Mouse (Mus musculus): ENCODE measurements around the gene Rab3b. TPM values are rescaled to one million over a fixed set of nuclear protein-coding genes. Genes with fewer than 3 reads are reported as not detected.
"Not testable (repeated sequence)": the region's sequence is repeated elsewhere in the genome, so short reads cannot be mapped to it uniquely, and the experiment has no call there.

Gene Rab3b
- total RNA-seq, 2 experiments from 2014 or later: 45.4 to 50.2 TPM

DNA sequence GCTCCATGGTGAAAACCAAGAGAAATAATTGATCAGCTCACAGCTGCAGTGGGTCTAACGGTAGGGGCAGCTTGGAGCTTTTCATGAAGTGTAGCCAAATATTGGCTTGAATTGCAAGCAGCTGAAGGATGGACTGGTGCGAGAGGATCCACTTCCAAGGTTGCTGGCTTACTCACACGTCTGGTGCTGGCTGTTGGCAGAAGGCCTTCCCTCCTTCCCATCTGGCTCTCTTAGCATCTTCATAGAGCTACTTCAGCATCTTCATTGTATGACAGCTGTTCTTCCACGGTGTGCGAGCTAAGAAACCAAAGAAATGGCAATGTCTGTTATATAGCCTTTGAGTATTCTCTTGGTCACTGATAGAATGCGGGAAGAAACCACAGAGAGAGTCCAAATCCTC is 12.0 kb downstream of the Rab3b start:
- no peak for DNase-seq

DNA sequence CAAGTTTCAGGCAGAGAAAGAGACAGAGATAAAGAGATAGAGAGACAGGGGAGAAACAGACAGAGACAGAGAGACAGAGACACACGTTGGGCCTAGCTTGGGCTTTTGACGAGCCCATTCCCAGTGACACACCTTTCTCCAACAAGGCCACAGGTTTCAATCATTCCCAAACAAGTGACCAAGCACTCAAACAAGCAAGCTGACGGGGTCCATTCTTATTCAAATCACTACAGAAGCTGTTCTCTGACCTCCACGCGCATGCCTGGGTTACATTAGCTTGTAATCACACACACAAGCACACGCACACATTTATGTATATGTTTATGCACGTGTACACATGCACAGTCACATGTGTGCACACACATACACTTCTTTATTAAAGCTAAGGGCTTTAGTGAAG is 21.6 kb downstream of the Rab3b start:
- DNase-seq: no peak

DNA sequence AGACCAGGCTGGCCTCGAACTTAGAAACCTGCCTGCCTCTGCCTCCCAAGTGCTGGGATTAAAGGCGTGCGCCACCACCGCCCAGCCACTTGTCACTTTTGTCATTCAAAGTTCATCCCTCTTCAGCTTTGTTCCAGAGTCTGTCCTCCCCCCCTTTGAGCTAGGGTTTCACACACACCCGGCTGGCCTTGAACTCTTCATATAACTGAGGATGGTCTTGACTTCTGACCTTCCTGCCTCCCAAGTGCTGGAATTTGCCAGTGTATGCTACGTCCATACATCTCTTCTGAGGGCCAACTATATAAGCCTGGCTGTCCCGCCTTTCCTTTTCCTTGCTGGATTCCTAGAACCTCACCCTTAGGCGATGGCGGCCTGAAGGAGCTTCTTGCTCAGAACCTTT is 24.0 kb downstream of the Rab3b start:
- no peak for DNase-seq

DNA sequence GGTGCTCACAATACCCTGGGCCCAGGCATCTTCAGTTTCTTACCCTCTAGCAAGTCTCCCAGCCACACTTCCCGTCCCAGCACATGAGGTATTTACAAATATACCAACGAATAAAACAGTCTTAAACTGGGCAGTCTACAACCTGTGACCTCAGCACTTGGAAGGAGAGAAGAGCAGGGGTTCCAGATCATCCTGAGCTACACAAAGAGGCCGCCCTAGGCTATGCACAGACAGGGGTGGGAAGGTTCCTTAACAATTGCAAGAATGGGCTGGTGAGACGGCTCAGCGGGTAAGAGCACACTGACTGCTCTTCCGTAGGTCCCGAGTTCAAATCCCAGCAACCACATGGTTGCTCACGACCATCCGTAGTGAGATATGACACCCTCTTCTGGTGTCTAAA is 24.5 kb downstream of the Rab3b start:
- no peak for DNase-seq

DNA sequence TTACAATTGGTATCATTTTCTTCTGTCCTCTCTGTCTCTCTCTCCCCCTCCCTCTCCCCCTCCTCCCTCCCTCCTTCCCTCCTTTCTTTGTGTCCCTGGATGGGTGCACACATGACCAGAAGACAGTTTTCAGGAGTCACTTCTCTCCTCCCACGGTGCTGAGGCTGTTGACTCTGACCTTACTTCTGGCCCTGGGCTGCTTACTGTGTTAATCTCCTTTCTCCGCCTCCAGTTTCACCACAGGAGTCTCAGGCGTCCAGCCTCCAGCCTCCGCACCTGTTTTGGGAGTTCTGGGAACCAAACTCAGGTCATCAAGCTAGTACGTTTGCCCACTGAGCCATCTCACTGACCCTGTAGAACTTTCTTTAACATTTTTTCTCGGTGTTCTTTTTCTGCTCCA is 25.2 kb downstream of the Rab3b start:
- no peak for DNase-seq

DNA sequence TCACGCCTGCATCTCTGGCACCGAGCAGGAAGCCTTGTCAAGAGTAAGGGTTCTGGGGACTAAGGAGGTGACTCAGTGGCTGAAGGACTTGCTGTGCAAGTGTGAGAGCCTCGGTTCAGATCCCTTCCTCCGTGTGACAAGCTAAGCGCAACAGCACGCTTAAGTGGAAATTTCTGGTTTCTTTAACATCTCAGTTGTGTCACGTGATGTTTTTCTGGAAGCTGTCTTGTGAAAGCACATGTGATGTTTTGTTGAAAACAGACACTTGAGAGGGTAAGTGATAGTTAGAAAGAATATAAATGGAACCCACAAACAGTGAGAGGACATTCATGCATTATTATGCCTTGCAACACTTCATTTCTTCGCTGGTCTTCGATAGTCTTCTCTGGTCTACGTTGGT is 25.9 kb downstream of the Rab3b start:
- no peak for DNase-seq

DNA sequence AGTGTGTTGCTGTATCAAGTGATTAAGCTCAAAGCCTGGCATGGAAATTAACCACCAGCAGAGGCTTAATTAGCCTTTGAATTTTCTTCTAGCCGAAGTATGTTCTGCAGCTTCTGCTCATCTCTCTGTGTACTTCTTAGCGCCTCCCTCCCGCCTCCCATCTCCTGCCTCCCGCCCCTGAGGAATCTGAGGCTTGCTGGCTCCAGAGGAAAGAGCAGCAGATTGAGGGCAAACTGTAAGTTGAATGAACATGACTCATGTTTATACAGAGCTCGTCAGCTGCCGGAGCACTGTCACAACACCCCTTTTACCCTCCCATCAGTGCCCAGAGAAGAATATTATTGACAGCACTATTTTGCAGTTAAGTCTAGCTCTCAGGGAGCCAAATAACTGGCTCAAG is 27.0 kb downstream of the Rab3b start:
- DNase-seq: no peak

DNA sequence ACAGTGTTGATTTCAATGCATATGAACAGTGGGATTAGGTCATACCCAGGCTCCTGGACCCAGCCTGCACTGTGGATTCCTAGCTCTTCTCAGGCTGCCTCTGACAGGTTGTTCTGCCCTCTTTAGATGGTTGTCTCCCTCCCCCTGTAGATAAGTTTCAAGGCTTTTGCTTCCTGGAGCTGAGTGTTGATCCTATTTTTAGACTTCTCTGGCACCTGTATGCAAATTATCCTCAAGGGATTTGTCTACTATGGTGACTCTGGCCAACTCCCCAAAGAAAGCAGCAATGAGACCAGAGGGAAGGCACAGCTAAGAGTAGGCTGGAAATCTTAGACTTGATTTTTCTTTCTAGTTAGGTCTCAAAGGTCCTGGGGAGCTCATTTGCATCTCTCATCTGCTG is 28.6 kb downstream of the Rab3b start:
- no peak for DNase-seq

DNA sequence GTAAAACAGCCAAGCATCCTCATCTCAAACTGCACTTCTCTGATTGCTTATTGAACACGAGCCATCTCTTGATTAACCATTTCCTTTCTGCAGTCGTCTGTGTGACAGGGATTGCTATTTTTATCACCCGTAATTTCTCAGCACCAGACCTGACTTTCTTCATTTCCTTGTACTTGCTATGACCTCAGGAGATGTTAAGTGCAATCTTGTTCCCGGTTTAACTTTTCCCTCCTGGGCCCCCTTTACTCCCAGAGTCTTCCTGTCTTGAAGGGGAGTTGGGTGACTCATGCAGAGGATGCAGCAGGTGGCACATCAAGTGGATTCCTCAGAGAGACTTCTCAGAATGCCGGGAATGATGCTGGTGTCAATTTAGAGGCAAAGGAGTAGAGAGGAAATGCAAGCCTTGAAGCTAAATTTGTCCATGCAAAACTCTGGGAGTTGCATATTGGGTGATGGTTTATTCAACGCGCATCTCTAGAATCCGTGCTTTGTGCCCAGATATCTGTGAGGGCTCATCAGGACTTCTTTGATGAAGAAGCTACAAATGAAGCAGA is 31.1 kb downstream of the Rab3b start:
- no peak for DNase-seq

DNA sequence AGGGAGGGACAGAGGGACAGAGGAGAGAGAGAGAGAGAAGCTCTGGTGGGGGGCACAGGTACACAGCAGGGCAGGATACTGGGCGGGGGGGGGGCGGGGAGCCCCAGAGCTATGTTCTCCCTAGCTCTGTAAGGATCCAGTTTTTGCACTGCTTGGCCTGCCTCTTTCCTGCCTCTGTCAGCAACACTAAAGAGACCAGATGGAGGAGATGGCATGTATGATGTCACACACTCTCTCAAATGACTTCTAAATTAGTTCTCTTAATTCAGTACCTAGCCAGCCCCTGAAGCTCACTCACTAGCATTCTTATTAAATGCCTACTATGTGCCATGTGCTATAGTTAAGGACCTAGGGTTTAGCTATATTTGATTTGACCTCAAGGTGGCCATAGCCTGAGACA is 33.0 kb downstream of the Rab3b start:
- no peak for DNase-seq

DNA sequence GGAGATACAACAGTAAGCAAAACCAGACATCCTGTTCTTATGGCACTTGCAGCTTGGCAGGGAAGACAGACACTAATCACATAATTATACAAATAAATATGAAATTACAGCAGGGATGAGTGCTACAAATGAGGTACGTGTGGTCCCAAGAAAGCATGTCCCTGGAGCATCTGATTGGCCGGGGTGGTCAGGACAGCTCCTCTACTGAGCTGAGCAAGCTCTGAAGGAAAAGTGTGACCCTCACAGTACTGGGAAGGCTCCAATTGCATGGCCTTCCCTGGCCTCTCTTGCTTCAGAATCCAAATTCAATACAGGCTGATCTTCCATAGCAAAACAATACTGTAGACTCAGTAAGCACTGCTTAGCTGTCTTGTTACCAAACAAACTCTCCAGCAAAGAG is 34.3 kb downstream of the Rab3b start:
- no peak for DNase-seq

DNA sequence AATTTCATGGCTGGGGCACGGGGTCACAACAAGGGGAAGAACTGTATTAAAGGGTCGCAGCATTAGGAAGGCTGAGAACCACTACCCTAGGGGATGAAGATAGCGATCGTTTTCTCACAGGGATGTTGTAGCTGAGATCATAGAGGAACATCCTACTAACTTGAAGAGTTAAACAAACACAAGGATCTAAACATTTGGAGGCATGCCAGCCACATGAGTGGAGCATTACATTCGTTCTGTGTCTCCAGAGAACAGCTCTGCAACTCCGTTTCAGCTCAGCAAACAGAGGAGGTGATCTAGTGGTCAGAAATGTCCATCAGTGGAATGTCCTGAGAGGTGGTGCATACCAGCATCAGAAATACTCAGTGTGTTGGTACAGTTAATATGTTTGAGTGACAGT is 35.5 kb downstream of the Rab3b start:
- no peak for DNase-seq

DNA sequence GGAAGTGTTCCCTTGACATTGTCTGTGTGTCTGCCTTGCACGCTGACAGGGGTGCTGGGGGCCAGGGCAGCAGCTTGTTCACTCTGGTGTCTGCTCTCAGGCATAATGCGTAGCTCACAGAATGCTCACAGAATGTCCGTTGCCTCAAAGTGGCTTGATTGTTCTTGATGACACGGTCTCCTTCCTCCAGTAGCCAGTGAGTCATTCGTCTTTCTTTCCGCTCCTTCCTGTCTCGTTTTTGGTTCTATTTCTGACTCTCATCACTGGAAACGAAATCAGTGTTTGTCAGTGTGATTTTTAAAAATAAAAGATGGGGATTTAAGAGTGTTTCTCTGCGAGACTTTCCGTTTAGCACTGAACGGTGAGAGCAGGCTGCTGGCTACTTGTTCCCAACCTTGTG is 36.2 kb downstream of the Rab3b start:
- DNase-seq: no peak

DNA sequence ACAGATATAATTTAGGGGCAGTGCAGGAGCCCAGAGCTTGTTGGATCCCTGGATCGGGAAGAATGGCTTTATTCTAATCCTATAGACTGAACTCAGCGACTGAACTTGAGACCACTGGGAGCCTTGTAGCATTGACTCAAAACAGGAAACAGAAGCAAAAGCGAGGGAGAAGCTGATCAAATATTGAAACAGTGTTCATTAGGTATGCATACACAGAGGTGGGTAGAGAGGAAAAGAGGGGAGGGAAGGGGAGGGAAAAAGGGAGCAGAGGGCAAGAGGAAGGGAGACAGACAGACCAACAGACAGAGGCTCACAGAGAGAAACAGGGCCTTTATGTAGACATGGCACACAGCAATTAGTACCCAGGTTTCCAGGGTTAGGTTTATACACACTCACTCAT is 38.8 kb downstream of the Rab3b start:
- no peak for DNase-seq

DNA sequence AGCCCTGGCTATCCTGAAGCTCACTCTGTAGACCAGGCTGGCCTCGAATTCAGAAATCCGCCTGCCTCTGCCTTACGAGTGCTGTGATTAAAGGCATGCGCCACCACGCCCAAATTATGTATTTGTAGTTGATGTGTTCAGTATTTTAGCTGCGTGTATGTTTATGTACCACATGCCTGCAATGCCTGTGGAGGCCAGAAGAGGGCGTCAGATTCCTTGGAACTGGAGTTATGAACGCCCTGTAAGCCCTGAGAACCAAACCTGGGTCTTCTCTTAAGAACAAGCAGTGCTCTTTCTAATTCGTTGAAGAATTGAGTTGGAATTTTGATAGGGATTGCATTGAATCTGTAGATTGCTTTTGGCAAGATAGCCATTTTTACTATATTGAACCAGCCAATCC is 49.1 kb downstream of the Rab3b start:
- not testable (repeated sequence) for DNase-seq

DNA sequence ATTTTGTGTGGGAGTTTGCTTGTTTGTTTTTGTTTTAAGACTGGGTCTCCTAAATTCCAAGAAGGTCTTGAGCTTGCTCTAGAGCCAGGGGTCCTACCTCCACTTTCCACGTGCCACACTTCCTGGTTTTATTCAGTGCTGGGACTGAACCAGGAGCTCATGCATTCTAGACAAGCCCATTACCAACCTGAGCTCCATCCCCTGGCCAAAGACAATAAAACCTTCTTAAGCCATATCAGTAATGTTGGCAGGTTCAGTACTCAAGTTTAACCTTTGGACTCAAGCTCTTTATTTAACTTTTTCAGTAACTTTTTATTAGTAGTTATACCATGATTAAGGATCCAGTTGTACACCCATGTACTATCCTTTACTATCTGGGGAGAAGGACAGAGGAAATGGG is 54.3 kb downstream of the Rab3b start:
- no peak for DNase-seq

DNA sequence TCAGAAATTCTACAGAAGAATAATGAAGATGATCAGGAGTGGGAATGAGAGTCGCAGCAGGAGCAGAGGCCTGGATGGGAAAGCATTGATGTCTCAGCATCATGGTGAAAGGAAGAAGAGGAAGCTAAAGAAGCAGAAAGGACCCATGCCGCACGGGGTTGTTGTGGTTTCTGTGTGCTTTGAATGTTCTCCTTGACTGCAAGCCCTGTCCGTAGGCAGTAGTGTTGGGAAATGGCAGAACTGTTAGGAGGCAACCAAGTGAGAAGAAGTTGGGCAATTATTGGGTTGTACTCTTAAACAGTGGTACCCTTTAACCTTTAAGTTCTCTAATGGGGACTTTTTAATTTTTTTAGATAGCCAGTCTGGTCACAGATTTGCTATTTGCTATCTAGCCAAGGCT is 56.0 kb downstream of the Rab3b start:
- DNase-seq: no peak

DNA sequence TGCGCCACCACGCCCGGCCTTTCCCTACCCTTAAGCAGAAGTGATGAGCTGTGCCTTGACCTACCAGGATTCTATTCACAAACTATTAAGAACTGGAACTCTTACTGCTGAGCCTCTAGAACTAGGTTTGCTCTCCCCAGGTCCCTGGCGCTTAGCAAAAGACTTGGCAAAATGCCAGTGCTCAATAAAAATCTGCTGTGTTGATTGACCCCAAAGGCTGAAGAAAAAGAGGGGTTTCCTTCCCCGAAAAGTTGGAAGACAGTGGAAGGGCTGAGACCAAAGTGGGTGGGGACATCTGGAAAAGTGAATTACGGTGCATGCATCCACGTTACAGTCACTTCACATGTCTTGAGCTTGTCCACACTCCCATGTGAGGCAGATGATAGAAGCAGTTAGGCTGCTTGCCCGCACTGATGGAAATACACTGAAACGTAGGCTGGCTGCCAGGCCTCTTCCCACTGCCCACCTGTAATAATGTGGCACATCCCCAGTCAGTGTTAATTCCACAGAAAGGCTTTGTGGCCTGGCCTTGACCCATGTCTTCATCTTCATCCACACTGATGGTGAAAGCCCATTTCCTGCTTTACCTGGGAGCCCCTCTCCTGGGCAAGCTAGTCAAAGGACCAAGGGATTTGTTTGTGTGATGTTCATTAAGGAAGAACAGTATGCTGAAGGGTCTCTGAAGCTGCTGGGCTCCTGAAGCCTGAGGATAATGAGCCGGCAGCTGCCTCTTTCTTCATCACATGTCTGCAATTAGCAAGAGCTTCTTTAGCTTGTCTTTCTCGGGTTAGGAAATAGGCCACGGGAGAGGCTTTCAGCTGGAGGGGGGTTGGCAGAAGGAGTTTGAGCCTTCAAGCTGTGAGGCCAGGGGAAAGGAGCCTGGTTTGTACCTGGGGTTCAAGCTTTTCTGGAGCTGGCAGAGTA is 59.2 kb downstream of the Rab3b start:
- DNase-seq: no peak

DNA sequence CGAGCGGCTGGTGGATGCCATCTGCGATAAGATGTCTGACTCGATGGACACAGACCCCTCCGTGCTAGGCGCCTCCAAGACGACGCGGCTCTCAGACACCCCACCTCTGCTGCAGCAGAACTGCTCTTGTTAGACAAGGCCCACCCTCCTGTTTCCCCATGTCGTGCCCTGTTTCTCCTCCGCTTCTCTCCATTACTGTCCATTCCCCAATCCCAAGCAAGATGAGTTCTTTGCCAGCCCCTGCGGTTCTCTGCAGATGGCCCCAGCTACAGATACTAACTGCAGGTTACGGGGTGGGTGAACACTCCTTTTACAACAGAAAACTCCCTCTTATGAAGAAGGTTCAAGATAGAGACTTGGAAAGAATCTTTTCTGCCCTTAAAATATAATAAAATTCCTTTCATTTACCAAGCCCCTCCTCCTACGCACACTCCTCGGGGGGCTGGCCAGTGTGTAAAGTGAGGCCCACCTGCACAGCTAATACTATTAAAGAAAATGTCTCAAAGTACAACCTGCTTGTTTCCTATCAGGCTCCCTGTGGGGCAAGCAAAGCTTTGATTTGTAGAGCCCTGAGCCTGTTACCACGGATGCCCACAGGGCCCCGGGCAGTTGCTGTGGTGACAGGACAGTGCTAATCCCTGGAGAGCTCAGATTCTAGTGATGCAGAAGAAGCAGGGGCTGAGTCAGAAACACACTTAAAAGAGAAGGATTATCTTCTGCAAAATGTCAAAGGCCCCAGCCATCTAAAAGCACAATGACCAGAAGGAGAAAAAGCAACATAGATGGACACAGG is 62.0 kb downstream of the Rab3b start:
- DNase-seq: no peak

DNA sequence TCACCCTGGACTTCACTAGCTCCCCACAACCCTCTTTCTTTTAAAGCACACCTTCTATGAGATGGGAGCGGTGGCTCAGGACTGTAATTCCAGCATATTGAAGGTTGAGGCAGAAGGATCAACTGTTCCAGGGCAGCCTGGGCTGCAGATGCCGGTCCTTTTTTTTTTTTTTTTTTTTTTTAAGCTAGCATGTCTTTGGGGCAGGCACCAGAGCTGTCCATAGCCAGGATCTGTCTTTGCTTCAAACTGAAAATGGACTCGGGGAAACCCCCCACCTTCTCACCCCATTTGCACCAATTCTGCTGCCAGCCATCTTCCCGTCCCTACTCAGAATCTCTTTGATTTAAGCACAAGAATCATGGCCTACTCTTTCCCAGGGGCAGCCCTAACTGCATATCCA is 63.3 kb downstream of the Rab3b start:
- no peak for DNase-seq

DNA sequence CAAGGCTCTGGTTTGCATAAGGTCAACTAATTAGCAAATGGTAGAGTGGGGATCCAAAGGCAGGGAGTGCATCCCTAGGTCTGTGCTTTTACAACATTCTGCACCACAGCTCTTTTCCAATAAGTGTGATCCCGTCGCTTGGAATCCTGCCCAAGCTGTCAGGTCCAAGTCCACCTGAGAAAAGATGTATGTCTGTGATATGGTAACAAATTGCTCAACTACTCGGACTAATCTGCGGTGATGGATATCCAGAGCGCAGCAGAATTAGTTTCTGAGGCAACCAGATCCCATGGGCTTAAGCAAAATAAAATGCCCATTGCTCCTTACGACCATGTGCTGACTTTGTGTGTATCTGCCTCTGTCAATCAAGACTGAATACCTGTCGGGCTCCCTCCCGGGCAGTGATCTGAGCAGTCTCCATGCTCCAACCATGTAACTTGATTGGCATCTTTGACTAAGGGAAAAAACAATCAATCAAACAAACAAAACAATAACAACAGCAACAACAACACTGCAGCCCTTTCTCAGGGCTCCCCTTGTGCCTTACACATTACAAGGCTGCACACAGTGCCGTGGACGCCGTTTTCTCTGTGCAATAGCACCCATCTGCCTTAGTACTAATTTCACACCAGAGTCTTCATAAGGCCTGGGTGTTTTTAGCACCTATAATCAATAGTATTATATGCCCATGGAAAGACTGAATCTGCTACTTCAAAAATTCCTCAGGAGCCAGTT is 64.3 kb downstream of the Rab3b start:
- no peak for DNase-seq

DNA sequence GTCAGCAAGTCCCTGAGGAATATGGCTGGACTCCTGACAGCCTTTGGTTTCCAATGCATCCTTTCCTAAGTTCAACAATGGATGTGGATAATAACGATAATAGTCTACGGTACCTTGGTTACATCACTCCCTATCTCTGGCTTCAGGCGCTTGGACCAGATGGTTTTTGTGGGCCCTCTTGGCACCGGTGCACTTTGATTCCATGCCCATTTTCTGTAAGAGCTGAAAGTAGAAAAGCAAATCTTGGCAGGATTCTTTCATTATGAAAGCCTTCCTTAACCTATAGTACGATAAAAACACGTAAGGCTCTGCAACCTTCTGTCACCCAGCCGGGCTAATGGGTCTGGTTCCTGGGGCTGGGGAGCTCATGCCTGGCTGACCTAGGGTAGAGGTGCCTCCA is 70.3 kb downstream of the Rab3b start:
- DNase-seq: no peak

DNA sequence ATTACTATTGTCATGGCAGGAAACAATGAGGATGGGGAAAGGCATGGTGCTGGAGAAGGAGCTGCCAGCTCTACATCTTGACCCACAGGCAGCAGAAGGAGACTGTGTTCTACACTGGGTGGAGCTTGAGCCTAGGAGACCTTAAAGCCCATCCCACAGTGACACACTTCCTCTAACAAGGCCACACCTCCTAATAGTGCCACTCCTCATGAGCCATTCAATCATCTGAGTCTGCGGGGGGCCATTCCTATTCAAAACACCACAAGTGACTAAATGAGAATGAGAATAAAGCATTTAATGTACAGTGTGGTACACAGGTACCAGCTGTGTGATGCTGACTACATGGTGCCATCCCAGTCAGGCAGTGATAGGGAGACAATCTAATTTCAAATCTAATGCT is 71.3 kb downstream of the Rab3b start:
- no peak for DNase-seq
